Mouse (Mus musculus) kidney, adult 2 months (tissue): ENCODE measurements around the gene Ntm.

Experiments
- CTCF ChIP-seq: fragments of 200-500 bp; conservative IDR thresholded peaks from 2 replicates; pipeline ENCODE4 v1.5.1; 2011; ENCODE audit warnings: low read depth, mild to moderate bottlenecking, control low read depth, low read length, moderate library complexity, mixed read lengths; ENCODE audit not compliant: insufficient read depth, insufficient read length
- POLR2A ChIP-seq: fragments of 200-500 bp; IDR thresholded peaks from one replicate; pipeline ENCODE4 v1.6.1; 2011; ENCODE audit warnings: low read depth, low read length, control low read depth

- TF ChIP-seq CTCF (no peak), POLR2A (no peak)
Observed at GRCm38 (mm10) chr9:29925382-29925781, 37.6 kb downstream of the Ntm start.
